Mouse (Mus musculus): ENCODE data around the gene B3gnt8. TPM values are rescaled to one million over a fixed set of nuclear protein-coding genes. Genes with fewer than 3 reads are reported as not detected.
"Not testable (repeated sequence)": the region's sequence is repeated elsewhere in the genome, so short reads cannot be mapped to it uniquely, and the experiment has no call there.

B3gnt8 gene
- total RNA-seq (2012; rRNA removed) = 0.46 TPM in 2 replicates
- polyA plus RNA-seq (2012; ENCODE audit: insufficient read depth in 1 of 2, insufficient read length in 2 of 2, low read depth in 1 of 2, low replicate concordance in 2 of 2, missing spikeins in 1 of 2) = 1 to 10 TPM in 1 of 2 experiments, not detected in 1; 1.6 TPM

GRCm38 (mm10) chr7:25626509-25627430 is at the start of gene B3gnt8:
Gene B3gnt8, plus strand, starts transcription at chr7:25626654.
- peaks cover 0 to 14% of the 10 kb centered on the region in 2 experiments; a peak in 3 of 4 replicates for H3K4me1 ChIP-seq (ENCODE audit: control insufficient read depth in 1 of 2, insufficient read depth in 2 of 2, low read length in 2 of 2)

GRCm38 (mm10) chr7:25576793-25577437 is 49.5 kb upstream of the B3gnt8 start:
- not testable (repeated sequence) for DNase-seq (ENCODE audit: low read depth, low spot score); H3K27ac ChIP-seq (ENCODE audit: control insufficient read depth, low read depth, low read length); H3K79me2 ChIP-seq (ENCODE audit: control insufficient read depth, insufficient read depth, low read length, poor library complexity); H3K4me1 ChIP-seq (ENCODE audit: control insufficient read depth in 1 of 2, insufficient read depth in 2 of 2, low read length in 2 of 2); H3K4me3 ChIP-seq (ENCODE audit: control insufficient read depth in 1 of 2, insufficient read depth in 1 of 2, low read depth in 2 of 2, low read length in 2 of 2); H3K36me3 ChIP-seq (ENCODE audit: control insufficient read depth in 1 of 2, insufficient read depth in 2 of 2, low read length in 2 of 2); H3K9ac ChIP-seq (ENCODE audit: control insufficient read depth, low read depth, low read length, poor library complexity, severe bottlenecking); H3K27me3 ChIP-seq (ENCODE audit: control insufficient read depth in 1 of 2, insufficient read depth in 2 of 2, low read length in 2 of 2); H3K9me3 ChIP-seq (replicated peaks; ENCODE audit: insufficient read depth, low read length)

More at GRCm38 (mm10) chr7:25626509-25627430, at the start of gene B3gnt8:
- Histone ChIP-seq H3K79me2 (ENCODE audit: control insufficient read depth, insufficient read depth, low read length, poor library complexity) (no peaks in the 10 kb centered on the region; the same call in 1 of the 2 replicates), H3K27ac (ENCODE audit: control insufficient read depth, low read depth, low read length) (no peak within 1 kb of the TSS), H3K9ac (ENCODE audit: control insufficient read depth, low read depth, low read length, poor library complexity, severe bottlenecking) (peak within 1 kb of the TSS; percentile 78), H3K4me3 (ENCODE audit: control insufficient read depth in 1 of 2, insufficient read depth in 1 of 2, low read depth in 2 of 2, low read length in 2 of 2) (peak within 1 kb of the TSS; percentile 60 to 80), H3K27me3 (ENCODE audit: control insufficient read depth in 1 of 2, insufficient read depth in 2 of 2, low read length in 2 of 2) (no peaks in the 10 kb centered on the region), H3K9me3 (replicated peaks; ENCODE audit: insufficient read depth, low read length) (no peaks in the 10 kb centered on the region), H3K36me3 (ENCODE audit: control insufficient read depth in 1 of 2, insufficient read depth in 2 of 2, low read length in 2 of 2) (0 out of 4 replicates have a peak, but pooled peaks cover 0 to 2% of the 10 kb centered on the region in 2 experiments)
- TF ChIP-seq POLR2AphosphoS2 (IDR thresholded peaks at IDR 0.05; ENCODE audit: low read length) = no peak
- TF ChIP-seq CTCF (IDR thresholded peaks at IDR 0.05 in 2 of 3, conservative IDR thresholded peaks at IDR 0.05 in 1 of 3; ENCODE audit: control insufficient read depth in 1 of 3, insufficient read depth in 1 of 3, low read depth in 2 of 3, low read length in 3 of 3, poor library complexity in 1 of 3, severe bottlenecking in 1 of 3) = no peak
- TF ChIP-seq POLR2AphosphoS5 (IDR thresholded peaks at IDR 0.05; ENCODE audit: borderline replicate concordance, low read depth, low read length) = no peak
- no peak for TF ChIP-seq BHLHE40 (IDR thresholded peaks at IDR 0.05; ENCODE audit: borderline replicate concordance, low read depth, low read length)
- no peak for TF ChIP-seq GATA1 (IDR thresholded peaks at IDR 0.05; ENCODE audit: low read depth, low read length)
- no peak for TF ChIP-seq E2F4 (IDR thresholded peaks at IDR 0.05; ENCODE audit: borderline replicate concordance, low read depth, low read length)
- TF ChIP-seq NELFE (IDR thresholded peaks at IDR 0.05; ENCODE audit: low read depth, low read length) = no peak
- no peak for TF ChIP-seq TCF12 (IDR thresholded peaks at IDR 0.05; ENCODE audit: low read depth, low read length)
- no peak for TF ChIP-seq ZNF384 (IDR thresholded peaks at IDR 0.05; ENCODE audit: low read depth, low read length)
- no peak for TF ChIP-seq MAX (IDR thresholded peaks at IDR 0.05; ENCODE audit: low read length)
- TF ChIP-seq TBP (IDR thresholded peaks at IDR 0.05; ENCODE audit: low read depth, low read length) = no peak
- no peak for TF ChIP-seq RAD21 (IDR thresholded peaks at IDR 0.05; ENCODE audit: low read depth, low read length)
- TF ChIP-seq USF1 (IDR thresholded peaks at IDR 0.05; ENCODE audit: low read depth, low read length) = no peak
- TF ChIP-seq MYC (IDR thresholded peaks at IDR 0.05; ENCODE audit: low read depth, low read length) = no peak
- TF ChIP-seq GABPA (IDR thresholded peaks at IDR 0.05; ENCODE audit: low read depth, low read length) = no peak
- TF ChIP-seq MYB (IDR thresholded peaks at IDR 0.05; ENCODE audit: low read depth, low read length) = no peak
- TF ChIP-seq TAL1 (IDR thresholded peaks at IDR 0.05; ENCODE audit: low read length) = no peak; the same call in 1 of the 2 replicates
- no peak for TF ChIP-seq RCOR1 (IDR thresholded peaks at IDR 0.05; ENCODE audit: low read depth, low read length)
- DNase-seq (ENCODE audit: low read depth, low spot score) = peak; percentile 54
